Mouse (Mus musculus): Measurements from ENCODE around the gene Taf9b.

DNA sequence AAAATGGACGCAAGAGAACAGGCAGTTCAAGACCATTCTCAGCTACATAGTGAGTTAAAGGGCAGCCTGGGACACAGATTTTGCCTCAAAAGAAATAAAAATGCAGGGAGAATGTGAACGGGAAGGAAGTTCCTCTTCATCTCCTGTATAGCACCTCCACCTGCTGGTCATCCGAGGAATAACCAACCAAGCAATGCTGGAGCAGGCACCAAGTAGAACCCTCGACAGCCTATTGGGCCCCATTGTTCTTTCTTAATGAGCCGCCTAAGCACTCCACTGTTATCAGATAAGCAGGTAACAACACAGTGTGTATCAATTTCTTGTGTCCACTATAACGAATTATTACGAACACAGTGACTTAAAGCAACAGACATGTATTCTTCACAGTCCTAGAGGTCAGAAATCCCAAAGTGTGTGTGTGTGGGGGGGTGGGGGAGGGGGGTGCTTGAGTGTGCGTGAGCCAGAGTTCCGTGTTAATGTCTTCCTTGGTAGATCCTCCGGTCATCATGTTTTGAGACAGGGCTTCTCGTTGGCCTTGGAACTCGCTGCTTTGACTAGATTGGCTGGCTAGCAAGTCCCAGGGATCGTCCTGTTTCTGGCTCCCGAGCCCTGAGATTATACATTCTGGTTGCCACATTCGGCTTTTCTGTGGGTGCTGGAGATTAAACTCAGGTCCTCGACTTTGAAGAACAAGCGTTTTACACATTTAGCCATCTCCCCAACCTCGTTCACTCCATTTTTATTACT, 49.7 kb downstream of the Taf9b start:
- TF ChIP-seq MAX (IDR thresholded peaks at IDR 0.05; ENCODE audit: low read length) (peak; percentile 40; the same call in 1 of the 2 replicates), ZNF384 (IDR thresholded peaks at IDR 0.05; ENCODE audit: low read depth, low read length) (peak; percentile 49), TBP (IDR thresholded peaks at IDR 0.05; ENCODE audit: low read depth, low read length) (no peak), HCFC1 (IDR thresholded peaks at IDR 0.05; ENCODE audit: low read depth, low read length) (0 out of 2 replicates have a peak, but pooled peaks have one; percentile 17), SIN3A (IDR thresholded peaks at IDR 0.05; ENCODE audit: low read length) (0 out of 2 replicates have a peak, but pooled peaks have one; percentile 21), POLR2A (IDR thresholded peaks at IDR 0.05; ENCODE audit: control insufficient read depth in 1 of 2, insufficient read depth in 1 of 2, low read depth in 1 of 2, low read length in 2 of 2, poor library complexity in 1 of 2) (no peak), CTCF (IDR thresholded peaks at IDR 0.05 in 2 of 3, conservative IDR thresholded peaks at IDR 0.05 in 1 of 3; ENCODE audit: control insufficient read depth in 1 of 3, insufficient read depth in 1 of 3, low read depth in 2 of 3, low read length in 3 of 3, poor library complexity in 1 of 3, severe bottlenecking in 1 of 3) (peak; percentile 58 to 91 (median 67)), CHD2 (IDR thresholded peaks at IDR 0.05; ENCODE audit: low read length) (no peak), SMC3 (IDR thresholded peaks at IDR 0.05; ENCODE audit: low read depth, low read length) (peak; percentile 85), EP300 (IDR thresholded peaks at IDR 0.05; ENCODE audit: low read depth in 1 of 2, low read length in 2 of 2) (no peak), ETS1 (IDR thresholded peaks at IDR 0.05; ENCODE audit: low read depth, low read length) (no peak)

All from MEL (cell line).